Mouse (Mus musculus): ENCODE measurements around the gene Lbh. TPM values are rescaled to one million over a fixed set of nuclear protein-coding genes. Genes with fewer than 3 reads are reported as not detected.

The Lbh gene
- polyA plus RNA-seq, 1 experiment from 2014 or later: 6.5 TPM

GRCm38 (mm10) chr17:72906231-72906896 is 11.7 kb upstream of the Lbh start:
- Histone ChIP-seq H3K9ac (ENCODE audit: low read length) (no peak overlapping the region), H3K9me3 (ENCODE audit: control insufficient read depth, low read length) (no peaks in the 10 kb centered on the region), H3K27ac (ENCODE audit: low read depth) (no peak overlapping the region), H3K27me3 (replicated peaks; ENCODE audit: control insufficient read depth, insufficient read depth, low read length) (no peaks in the 10 kb centered on the region), H3K4me1 (replicated peaks; ENCODE audit: control insufficient read depth, insufficient read depth, low read length) (no peaks in the 10 kb centered on the region), H3K4me3 (ENCODE audit: low read depth, low read length) (no peak overlapping the region), H3K36me3 (ENCODE audit: control insufficient read depth, insufficient read depth, low read length) (no peaks in the 10 kb centered on the region), H3K4me2 (ENCODE audit: low read length) (no peak overlapping the region)
- ATAC-seq (replicated peaks; ENCODE audit: low FRiP score, low TSS enrichment, low read depth) (no peak), DNase-seq (ENCODE audit: low spot score) (peak; percentile 42)
- WGBS: 69% methylated on average over 10 of the region's 10 CpGs

GRCm38 (mm10) chr17:72907211-72907610 is 10.9 kb upstream of the Lbh start:
- no peaks in the 10 kb centered on the region for H3K27me3 ChIP-seq (replicated peaks; ENCODE audit: control insufficient read depth, insufficient read depth, low read length)
- H3K9ac ChIP-seq (ENCODE audit: low read length): no peak overlapping the region
- no peak overlapping the region for H3K4me2 ChIP-seq (ENCODE audit: low read length)
- no peak overlapping the region for H3K4me3 ChIP-seq (ENCODE audit: low read depth, low read length)
- no peaks in the 10 kb centered on the region for H3K36me3 ChIP-seq (ENCODE audit: control insufficient read depth, insufficient read depth, low read length)
- no peak for DNase-seq (ENCODE audit: low spot score)
- no peak overlapping the region for H3K27ac ChIP-seq (ENCODE audit: low read depth)
- WGBS: 86% methylated on average over 9 of the region's 9 CpGs
- H3K9me3 ChIP-seq (ENCODE audit: control insufficient read depth, low read length): no peaks in the 10 kb centered on the region
- ATAC-seq (replicated peaks; ENCODE audit: low FRiP score, low TSS enrichment, low read depth): no peak
- no peaks in the 10 kb centered on the region for H3K4me1 ChIP-seq (replicated peaks; ENCODE audit: control insufficient read depth, insufficient read depth, low read length)

GRCm38 (mm10) chr17:72907777-72908176 is 10.3 kb upstream of the Lbh start:
- Histone ChIP-seq H3K4me3 (ENCODE audit: low read depth, low read length) (no peak overlapping the region), H3K9me3 (ENCODE audit: control insufficient read depth, low read length) (no peaks in the 10 kb centered on the region), H3K9ac (ENCODE audit: low read length) (no peak overlapping the region), H3K4me1 (replicated peaks; ENCODE audit: control insufficient read depth, insufficient read depth, low read length) (no peaks in the 10 kb centered on the region), H3K27me3 (replicated peaks; ENCODE audit: control insufficient read depth, insufficient read depth, low read length) (no peaks in the 10 kb centered on the region), H3K27ac (ENCODE audit: low read depth) (no peak overlapping the region), H3K4me2 (ENCODE audit: low read length) (no peak overlapping the region), H3K36me3 (ENCODE audit: control insufficient read depth, insufficient read depth, low read length) (no peaks in the 10 kb centered on the region)
- peak; percentile 42 for DNase-seq (ENCODE audit: low spot score)
- WGBS: 91% methylated on average over 8 of the region's 8 CpGs
- ATAC-seq (replicated peaks; ENCODE audit: low FRiP score, low TSS enrichment, low read depth): no peak

- H3K4me1 ChIP-seq (replicated peaks; ENCODE audit: control insufficient read depth, insufficient read depth, low read length): no peaks in the 10 kb centered on the region
- no peaks in the 10 kb centered on the region for H3K27me3 ChIP-seq (replicated peaks; ENCODE audit: control insufficient read depth, insufficient read depth, low read length)
- H3K9me3 ChIP-seq (ENCODE audit: control insufficient read depth, low read length): no peaks in the 10 kb centered on the region
- peak; percentile 25 for DNase-seq (ENCODE audit: low spot score)
- H3K4me3 ChIP-seq (ENCODE audit: low read depth, low read length): no peak overlapping the region
- H3K27ac ChIP-seq (ENCODE audit: low read depth): no peak overlapping the region
- H3K4me2 ChIP-seq (ENCODE audit: low read length): no peak overlapping the region
- H3K36me3 ChIP-seq (ENCODE audit: control insufficient read depth, insufficient read depth, low read length): no peaks in the 10 kb centered on the region
- ATAC-seq (replicated peaks; ENCODE audit: low FRiP score, low TSS enrichment, low read depth): no peak
- H3K9ac ChIP-seq (ENCODE audit: low read length): no peak overlapping the region
- WGBS: 93% methylated on average over 3 of the region's 3 CpGs
These were observed 9.5 kb upstream of the Lbh start for GRCm38 (mm10) chr17:72908561-72908960.

- H3K4me3 ChIP-seq (ENCODE audit: low read depth, low read length): no peak overlapping the region
- H3K27ac ChIP-seq (ENCODE audit: low read depth): no peak overlapping the region
- H3K36me3 ChIP-seq (ENCODE audit: control insufficient read depth, insufficient read depth, low read length): no peaks in the 10 kb centered on the region
- no peak for ATAC-seq (replicated peaks; ENCODE audit: low FRiP score, low TSS enrichment, low read depth)
- H3K27me3 ChIP-seq (replicated peaks; ENCODE audit: control insufficient read depth, insufficient read depth, low read length): no peaks in the 10 kb centered on the region
- no peak overlapping the region for H3K9ac ChIP-seq (ENCODE audit: low read length)
- no peak overlapping the region for H3K4me2 ChIP-seq (ENCODE audit: low read length)
- H3K4me1 ChIP-seq (replicated peaks; ENCODE audit: control insufficient read depth, insufficient read depth, low read length): no peaks in the 10 kb centered on the region
- DNase-seq (ENCODE audit: low spot score): peak; percentile 47
- no peaks in the 10 kb centered on the region for H3K9me3 ChIP-seq (ENCODE audit: control insufficient read depth, low read length)
- 85% methylated on average over 7 of the region's 7 CpGs for WGBS
These were observed 8.8 kb upstream of the Lbh start for GRCm38 (mm10) chr17:72909061-72909852.

- no peaks in the 10 kb centered on the region for H3K4me1 ChIP-seq (replicated peaks; ENCODE audit: control insufficient read depth, insufficient read depth, low read length)
- H3K9ac ChIP-seq (ENCODE audit: low read length): no peak overlapping the region
- H3K27ac ChIP-seq (ENCODE audit: low read depth): no peak overlapping the region
- WGBS: 75% methylated on average over 11 of the region's 11 CpGs
- DNase-seq (ENCODE audit: low spot score) (peak; percentile 41), ATAC-seq (replicated peaks; ENCODE audit: low FRiP score, low TSS enrichment, low read depth) (no peak)
- no peak overlapping the region for H3K4me2 ChIP-seq (ENCODE audit: low read length)
- no peaks in the 10 kb centered on the region for H3K36me3 ChIP-seq (ENCODE audit: control insufficient read depth, insufficient read depth, low read length)
- H3K4me3 ChIP-seq (ENCODE audit: low read depth, low read length): no peak overlapping the region
- H3K27me3 ChIP-seq (replicated peaks; ENCODE audit: control insufficient read depth, insufficient read depth, low read length): no peaks in the 10 kb centered on the region
- H3K9me3 ChIP-seq (ENCODE audit: control insufficient read depth, low read length): no peaks in the 10 kb centered on the region
These were observed 6.8 kb upstream of the Lbh start for GRCm38 (mm10) chr17:72911283-72911682.

- WGBS: 35% methylated on average over 1 of the region's 1 CpGs
- Histone ChIP-seq H3K4me2 (ENCODE audit: low read length) (no peak overlapping the region), H3K4me1 (replicated peaks; ENCODE audit: control insufficient read depth, insufficient read depth, low read length) (no peaks in the 10 kb centered on the region), H3K9ac (ENCODE audit: low read length) (no peak overlapping the region), H3K27me3 (replicated peaks; ENCODE audit: control insufficient read depth, insufficient read depth, low read length) (no peaks in the 10 kb centered on the region), H3K9me3 (ENCODE audit: control insufficient read depth, low read length) (no peaks in the 10 kb centered on the region), H3K4me3 (ENCODE audit: low read depth, low read length) (no peak overlapping the region), H3K36me3 (ENCODE audit: control insufficient read depth, insufficient read depth, low read length) (no peaks in the 10 kb centered on the region), H3K27ac (ENCODE audit: low read depth) (no peak overlapping the region)
- no peak for ATAC-seq (replicated peaks; ENCODE audit: low FRiP score, low TSS enrichment, low read depth)
- DNase-seq (ENCODE audit: low spot score): peak; percentile 45
These were observed 6.4 kb upstream of the Lbh start for GRCm38 (mm10) chr17:72911751-72912150.

- H3K4me1 ChIP-seq (replicated peaks; ENCODE audit: control insufficient read depth, insufficient read depth, low read length): peaks cover 6% of the 10 kb centered on the region
- H3K27me3 ChIP-seq (replicated peaks; ENCODE audit: control insufficient read depth, insufficient read depth, low read length): no peaks in the 10 kb centered on the region
- H3K9ac ChIP-seq (ENCODE audit: low read length): no peak overlapping the region
- no peak for DNase-seq (ENCODE audit: low spot score)
- no peaks in the 10 kb centered on the region for H3K9me3 ChIP-seq (ENCODE audit: control insufficient read depth, low read length)
- no peaks in the 10 kb centered on the region for H3K36me3 ChIP-seq (ENCODE audit: control insufficient read depth, insufficient read depth, low read length)
- H3K27ac ChIP-seq (ENCODE audit: low read depth): no peak overlapping the region
- H3K4me2 ChIP-seq (ENCODE audit: low read length): no peak overlapping the region
- WGBS: 84% methylated on average over 2 of the region's 2 CpGs
- ATAC-seq (replicated peaks; ENCODE audit: low FRiP score, low TSS enrichment, low read depth): no peak
- H3K4me3 ChIP-seq (ENCODE audit: low read depth, low read length): no peak overlapping the region
These were observed 4.0 kb upstream of the Lbh start for GRCm38 (mm10) chr17:72914082-72914481.

Data from intestine, embryonic 14.5 days (tissue).